Mouse (Mus musculus) testis, adult 2 months (tissue): ENCODE data around the gene Ankrd6. TPM values are rescaled to one million over a fixed set of nuclear protein-coding genes. Genes with fewer than 3 reads are reported as not detected.
A peak's percentile ranks its signal among the peaks of the same experiment; 100 is the strongest.

Source experiments
- H3K27ac ChIP-seq: fragments of 200-500 bp; 2 replicates; pipeline ENCODE4 v1.5.1; 2012; ENCODE audit warnings: low read depth, low read length; ENCODE audit not compliant: control insufficient read depth, insufficient read depth
- H3K27me3 ChIP-seq: fragments of 200-500 bp; 2 replicates; pipeline ENCODE4 v1.6.1; 2012; ENCODE audit warnings: mild to moderate bottlenecking, low read length, moderate library complexity; ENCODE audit not compliant: control insufficient read depth, insufficient read depth
- H3K36me3 ChIP-seq: fragments of 200-500 bp; 2 replicates; pipeline ENCODE4 v1.6.1; 2012; ENCODE audit warnings: mild to moderate bottlenecking, low read length; ENCODE audit not compliant: control insufficient read depth, insufficient read depth
- H3K4me1 ChIP-seq: fragments of 200-500 bp; 2 replicates; pipeline ENCODE4 v1.6.1; 2012; ENCODE audit warnings: low read length; ENCODE audit not compliant: control insufficient read depth, insufficient read depth
- H3K4me3 ChIP-seq: fragments of 200-500 bp; 2 replicates; pipeline ENCODE4 v1.5.1; 2012; ENCODE audit warnings: low read depth, mild to moderate bottlenecking, low read length, moderate library complexity, mixed read lengths; ENCODE audit not compliant: control insufficient read depth
- CTCF ChIP-seq: fragments of 200-500 bp; IDR thresholded peaks from 2 replicates; pipeline ENCODE4 v1.5.1; 2012; ENCODE audit warnings: low read depth, mild to moderate bottlenecking, inconsistent platforms, low read length, moderate library complexity; ENCODE audit not compliant: control insufficient read depth, insufficient read depth, insufficient replicate concordance
- POLR2A ChIP-seq: fragments of 200-500 bp; IDR thresholded peaks from 2 replicates; pipeline ENCODE4 v1.6.1; 2012; ENCODE audit warnings: low read depth, mild to moderate bottlenecking, inconsistent platforms, low read length, moderate library complexity; ENCODE audit not compliant: control insufficient read depth
- polyA plus RNA-seq: library from polyadenylated mRNA; depleted of rRNA; stranded (reverse); fragments of >200 nt; gene quantifications from 2 replicates; pipeline ENCODE4 v1.2.3, GENCODE M21; 2012

Gene Ankrd6
- polyA plus RNA-seq, 1 experiment, result 0.54 TPM

DNA sequence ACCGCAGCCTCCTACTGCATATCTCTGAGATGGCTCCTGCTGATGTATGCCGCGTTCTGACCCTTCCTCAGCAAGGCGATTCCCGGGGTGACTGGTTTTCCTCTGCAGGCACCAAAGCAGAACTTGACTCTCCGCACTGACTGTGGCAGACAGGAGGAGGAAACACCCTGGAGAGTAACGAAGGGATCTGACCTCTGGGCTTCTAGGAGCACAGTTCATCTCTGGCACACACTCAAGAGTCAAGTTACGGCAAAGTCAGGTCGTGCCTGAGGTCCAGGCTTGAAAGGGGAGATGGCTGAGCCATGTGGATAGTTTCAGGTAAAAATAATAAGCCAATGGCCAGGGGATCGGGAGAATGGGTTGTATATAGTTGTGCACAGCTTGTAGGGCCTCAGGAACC is 121.3 kb downstream of the Ankrd6 start:
- Histone ChIP-seq H3K36me3 (no peaks in the 10 kb centered on the region), H3K4me1 (peaks cover 10% of the 10 kb centered on the region), H3K27ac (no peak overlapping the region), H3K27me3 (no peaks in the 10 kb centered on the region), H3K4me3 (no peak overlapping the region)
- no peak for TF ChIP-seq POLR2A
- no peak for TF ChIP-seq CTCF

DNA sequence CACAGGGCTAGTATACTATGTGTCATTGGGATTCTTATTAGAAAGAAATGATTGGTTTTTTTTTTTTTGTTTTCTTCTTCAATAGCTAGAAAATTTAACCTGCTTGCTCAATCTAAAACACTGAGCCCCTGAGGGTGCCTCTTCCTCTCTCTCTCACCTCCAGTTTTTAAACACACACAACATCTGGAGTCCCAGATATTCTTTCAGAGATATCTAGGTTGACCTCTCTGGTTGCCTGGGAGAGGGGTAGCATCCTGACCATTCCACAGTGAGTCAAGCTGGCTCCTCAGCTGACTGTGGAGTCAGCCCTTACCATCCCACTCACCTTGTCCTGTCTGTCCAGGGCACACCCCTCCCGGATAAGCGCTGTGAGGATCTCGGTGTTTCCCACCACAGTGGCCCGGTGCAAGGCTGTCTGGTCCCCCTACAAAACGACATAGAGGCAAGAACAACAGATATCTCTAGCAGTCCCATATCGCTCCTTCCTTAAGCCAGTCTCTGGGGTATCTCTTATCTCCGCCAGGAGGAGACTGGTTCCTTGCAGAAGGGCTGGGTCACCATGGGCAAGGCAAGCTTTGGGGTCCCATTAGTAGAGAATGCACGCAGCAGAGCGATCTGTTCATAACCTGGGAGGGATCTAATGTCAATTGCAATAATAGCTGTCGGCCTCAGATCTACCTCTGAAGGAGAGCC is 122.1 kb downstream of the Ankrd6 start:
- TF ChIP-seq POLR2A (no peak), CTCF (no peak)
- Histone ChIP-seq H3K27ac (no peak overlapping the region), H3K36me3 (no peaks in the 10 kb centered on the region), H3K27me3 (no peaks in the 10 kb centered on the region), H3K4me1 (peaks cover 10% of the 10 kb centered on the region), H3K4me3 (no peak overlapping the region)

DNA sequence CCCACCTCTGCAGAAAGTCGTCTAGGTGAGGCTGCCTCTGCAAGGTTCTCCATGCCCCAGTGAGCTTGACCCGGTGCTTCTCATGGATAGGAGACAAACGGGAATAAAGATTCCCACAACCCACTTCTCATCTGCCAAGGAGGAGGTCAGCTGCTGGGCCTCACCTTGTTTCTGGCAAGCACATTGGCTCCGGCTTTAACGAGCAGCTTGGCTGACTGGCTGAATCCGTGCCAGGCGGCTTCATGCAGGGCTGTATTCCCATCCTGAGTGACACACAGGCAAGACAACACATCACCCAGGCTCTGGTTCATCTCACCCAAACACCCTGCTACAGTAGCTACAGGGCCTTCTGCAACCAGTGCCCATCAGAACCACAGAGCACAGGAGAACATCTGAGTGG is 123.7 kb downstream of the Ankrd6 start:
- no peaks in the 10 kb centered on the region for H3K27me3 ChIP-seq
- H3K4me3 ChIP-seq, result no peak overlapping the region
- TF ChIP-seq POLR2A (no peak), CTCF (no peak)

DNA sequence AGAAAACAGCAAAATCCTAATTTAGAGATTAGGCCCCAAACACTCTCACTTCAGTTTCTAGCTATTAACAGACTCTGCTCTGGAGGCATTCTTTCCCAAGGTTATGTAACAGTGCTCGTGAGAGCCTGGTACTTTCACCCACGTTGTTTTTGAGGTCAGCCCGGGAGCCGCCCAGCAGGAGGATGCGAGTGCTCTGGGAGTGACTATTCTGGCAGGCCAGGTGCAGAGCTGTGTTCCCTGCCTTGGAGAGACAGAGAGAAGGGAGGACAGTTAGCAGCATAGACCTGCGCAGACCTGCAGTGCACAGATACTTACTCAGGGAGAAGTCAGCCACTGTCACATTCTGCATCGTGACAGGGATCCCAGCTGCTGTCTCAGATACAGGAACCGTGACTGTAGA is 126.4 kb downstream of the Ankrd6 start:
- Histone ChIP-seq H3K4me3 (no peak overlapping the region), H3K27ac (no peak overlapping the region), H3K36me3 (no peaks in the 10 kb centered on the region), H3K4me1 (peaks cover 4% of the 10 kb centered on the region), H3K27me3 (no peaks in the 10 kb centered on the region)
- TF ChIP-seq POLR2A (no peak), CTCF (no peak)

More for the DNA sequence above, 123.7 kb downstream of the Ankrd6 start:
- Histone ChIP-seq H3K4me1 (peaks cover 10% of the 10 kb centered on the region), H3K36me3 (no peaks in the 10 kb centered on the region), H3K27ac (no peak overlapping the region)

DNA sequence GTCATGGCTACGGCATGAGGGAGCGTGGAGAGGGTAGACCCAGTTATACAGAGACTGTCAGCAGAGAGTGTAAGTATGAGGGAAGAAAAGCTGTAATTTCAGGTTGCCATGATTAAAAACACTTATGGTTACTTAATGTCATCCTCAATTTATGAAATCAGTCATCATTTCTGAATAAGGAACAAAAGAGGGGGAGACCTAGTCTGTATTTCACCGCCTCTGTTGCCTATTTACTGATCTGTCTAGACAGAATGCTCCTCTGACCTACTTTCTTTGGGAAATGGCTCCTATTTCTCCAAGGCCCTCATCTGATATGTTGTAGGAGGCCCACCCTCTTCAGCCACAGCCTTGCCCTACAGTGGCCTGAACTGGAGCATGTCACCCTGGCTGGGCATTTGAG is 130.0 kb downstream of the Ankrd6 start:
- H3K36me3 ChIP-seq, result no peaks in the 10 kb centered on the region

DNA sequence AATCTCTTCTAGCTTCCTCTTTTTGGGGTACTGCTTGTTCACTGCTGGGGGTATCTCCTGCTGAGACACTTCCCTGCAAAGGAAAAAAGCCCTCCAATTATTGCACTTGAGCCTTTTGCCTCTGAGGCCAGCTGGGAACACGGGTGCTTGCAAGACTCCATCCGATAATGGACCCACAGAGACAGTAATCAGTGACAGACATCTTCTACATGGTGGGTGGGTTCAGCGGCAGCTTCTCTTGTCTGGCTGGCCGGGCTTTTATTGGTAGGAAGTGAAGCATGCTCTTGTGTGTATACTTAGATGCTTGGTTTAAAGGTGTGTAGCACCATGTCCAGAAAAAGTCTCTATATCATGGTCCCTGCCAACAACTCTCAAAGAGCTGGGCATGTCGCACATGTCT is 133.2 kb downstream of the Ankrd6 start:
- no peak for TF ChIP-seq CTCF
- TF ChIP-seq POLR2A, result no peak
- H3K4me3 ChIP-seq, result no peak overlapping the region
- no peaks in the 10 kb centered on the region for H3K4me1 ChIP-seq
- no peaks in the 10 kb centered on the region for H3K36me3 ChIP-seq
- H3K27ac ChIP-seq, result no peak overlapping the region
- H3K27me3 ChIP-seq, result no peaks in the 10 kb centered on the region

More for the DNA sequence above, 130.0 kb downstream of the Ankrd6 start:
- TF ChIP-seq POLR2A (no peak), CTCF (no peak)
- H3K4me1 ChIP-seq, result peaks cover 3% of the 10 kb centered on the region
- no peaks in the 10 kb centered on the region for H3K27me3 ChIP-seq
- no peak overlapping the region for H3K27ac ChIP-seq
- no peak overlapping the region for H3K4me3 ChIP-seq

DNA sequence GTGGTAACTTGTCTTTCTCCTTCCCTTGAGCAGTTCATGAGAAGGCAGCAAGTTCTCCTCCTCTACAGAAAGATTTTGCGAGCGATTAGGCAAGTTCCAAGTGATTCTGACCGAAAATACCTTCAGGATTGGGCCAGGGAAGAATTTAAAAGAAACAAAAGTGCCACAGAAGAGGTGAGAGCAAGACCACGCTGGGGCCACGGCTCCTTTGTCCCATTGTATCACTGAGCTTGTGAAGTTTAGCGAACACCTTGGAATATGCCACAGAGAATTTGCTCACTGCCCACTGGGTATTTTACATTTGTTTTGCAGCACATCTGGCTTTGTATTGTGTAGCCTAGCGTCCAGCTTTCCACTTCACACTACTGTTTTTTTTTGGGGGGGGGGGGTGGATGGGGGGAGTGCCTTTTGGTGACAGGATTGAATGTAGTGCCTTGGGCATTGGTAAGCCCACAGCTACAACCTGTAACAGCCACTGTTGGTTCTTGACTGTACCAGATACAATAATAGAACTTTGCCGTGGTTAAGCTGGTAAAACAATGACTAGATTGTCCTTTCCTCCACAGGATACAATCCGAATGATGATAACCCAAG is 150.0 kb downstream of the Ankrd6 start:
- Histone ChIP-seq H3K27me3 (no peaks in the 10 kb centered on the region), H3K27ac (peak overlapping the region; percentile 85), H3K4me1 (peaks cover 2% of the 10 kb centered on the region; the same call in 1 of the 2 replicates), H3K36me3 (no peaks in the 10 kb centered on the region), H3K4me3 (peak overlapping the region; percentile 86)
- TF ChIP-seq CTCF, result no peak
- TF ChIP-seq POLR2A, result no peak
